Mouse (Mus musculus) embryonic facial prominence, embryonic 14.5 days (tissue): ENCODE results near the gene Agfg1. TPM values are rescaled to one million over a fixed set of nuclear protein-coding genes. Genes with fewer than 3 reads are reported as not detected.

Experiments
- ATAC-seq: fragments of 200-750 bp; cut with Nextera tagmentation; 2 replicates; pipeline ENCODE4 v1.8.0; 2017; ENCODE audit warnings: low read depth, moderate number of reproducible peaks, moderate TSS enrichment
- DNase-seq: peaks from one replicate; pipeline ENCODE4 v3.0.0-alpha.2; 2015; ENCODE audit warnings: low spot score
- H3K27ac ChIP-seq: fragments of 300-500 bp; sonication (generic); replicated peaks from 2 replicates; pipeline ENCODE4 v1.5.1; 2014; ENCODE audit warnings: low read depth, mild to moderate bottlenecking, low read length, moderate library complexity
- H3K27me3 ChIP-seq: fragments of 300-500 bp; sonication (generic); replicated peaks from 2 replicates; pipeline ENCODE4 v1.6.1; 2014; ENCODE audit warnings: low read length; ENCODE audit not compliant: control insufficient read depth, insufficient read depth
- H3K36me3 ChIP-seq: fragments of 300-500 bp; sonication (generic); 2 replicates; pipeline ENCODE4 v1.6.1; 2014; ENCODE audit warnings: low read length, mixed read lengths; ENCODE audit not compliant: control insufficient read depth, insufficient read depth
- H3K4me1 ChIP-seq: fragments of 300-500 bp; sonication (generic); 2 replicates; pipeline ENCODE4 v1.6.1; 2014; ENCODE audit warnings: antibody characterized with exemption, low read length; ENCODE audit not compliant: control insufficient read depth, insufficient read depth
- H3K4me2 ChIP-seq: fragments of 300-500 bp; sonication (generic); 2 replicates; pipeline ENCODE4 v1.6.1; 2014; ENCODE audit warnings: low read depth, mild to moderate bottlenecking, low read length, moderate library complexity, mixed read lengths
- H3K4me3 ChIP-seq: fragments of 300-500 bp; sonication (generic); 2 replicates; pipeline ENCODE4 v1.5.1; 2014; ENCODE audit warnings: low read depth, mild to moderate bottlenecking, low read length
- H3K9ac ChIP-seq: fragments of 300-500 bp; sonication (generic); 2 replicates; pipeline ENCODE4 v1.6.1; 2014; ENCODE audit warnings: low read depth, mild to moderate bottlenecking, low read length, moderate library complexity, mixed read lengths
- H3K9me3 ChIP-seq: fragments of 300-500 bp; sonication (generic); 2 replicates; pipeline ENCODE4 v1.6.1; 2016; ENCODE audit warnings: low read length; ENCODE audit not compliant: control insufficient read depth
- WGBS: fragments of 180-500 bp; shearing (Covaris S2); extraction: QIAGEN DNeasy Blood & Tissue Kit; methylation state at CpG from one replicate; pipeline ENCODE4 v1.1.7; 2014; 5-methylcytosine and 5-hydroxymethylcytosine counted together
- polyA plus RNA-seq: library from polyadenylated mRNA; unstranded; fragments of >200 nt; fragmentation: Nextera tagmentation; extraction: Ambion mirVana; gene quantifications from 2 replicates; pipeline ENCODE4 v1.2.1, GENCODE M21; 2014

Gene Agfg1
- polyA plus RNA-seq, 1 experiment from 2014 or later: 42.4 TPM

- Histone ChIP-seq H3K4me2 (no peak overlapping the region), H3K9me3 (no peaks in the 10 kb centered on the region), H3K36me3 (no peaks in the 10 kb centered on the region), H3K27ac (no peak overlapping the region), H3K4me1 (no peaks in the 10 kb centered on the region), H3K9ac (no peak overlapping the region), H3K4me3 (no peak overlapping the region), H3K27me3 (no peaks in the 10 kb centered on the region)
- WGBS: 86% methylated on average over 1 of the region's 1 CpGs
- no peak for DNase-seq
- ATAC-seq: no peak
Observed at GRCm38 (mm10) chr1:82830771-82831170, 8.5 kb upstream of the Agfg1 start.

GRCm38 (mm10) chr1:82831547-82832240 lies 7.6 kb upstream of the Agfg1 start:
- Histone ChIP-seq H3K4me1 (no peaks in the 10 kb centered on the region), H3K36me3 (no peaks in the 10 kb centered on the region), H3K27me3 (no peaks in the 10 kb centered on the region), H3K9ac (no peak overlapping the region), H3K4me3 (no peak overlapping the region), H3K9me3 (no peaks in the 10 kb centered on the region), H3K27ac (no peak overlapping the region), H3K4me2 (no peak overlapping the region)
- ATAC-seq (no peak), DNase-seq (peak; percentile 26)
- WGBS: 36% methylated on average over 9 of the region's 9 CpGs

GRCm38 (mm10) chr1:82832495-82833021 lies 6.7 kb upstream of the Agfg1 start:
- 66% methylated on average over 11 of the region's 11 CpGs for WGBS
- Histone ChIP-seq H3K4me2 (no peak overlapping the region), H3K36me3 (no peaks in the 10 kb centered on the region), H3K27me3 (no peaks in the 10 kb centered on the region), H3K4me1 (no peaks in the 10 kb centered on the region), H3K27ac (no peak overlapping the region), H3K9me3 (no peaks in the 10 kb centered on the region), H3K9ac (no peak overlapping the region), H3K4me3 (no peak overlapping the region)
- no peak for ATAC-seq
- DNase-seq: no peak

DNA sequence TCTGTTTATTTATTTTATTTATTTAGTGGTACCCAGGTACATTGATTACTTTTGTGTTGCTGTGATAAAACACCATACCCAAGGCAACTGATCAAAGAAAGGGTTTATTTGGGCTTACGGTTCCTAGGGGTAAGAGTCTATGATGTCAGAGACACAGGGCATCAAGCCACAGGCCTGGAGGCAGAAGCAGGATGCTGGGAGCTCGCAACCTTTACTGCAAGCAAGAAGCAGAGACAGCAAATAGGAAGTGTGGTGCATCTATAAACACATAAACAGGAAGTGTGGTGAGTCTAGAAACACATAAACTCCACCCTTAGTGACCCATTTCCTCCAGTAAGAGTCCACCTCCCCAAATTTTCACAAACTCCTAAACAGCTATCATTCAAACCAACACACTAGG lies 5.8 kb upstream of the Agfg1 start:
- H3K9ac ChIP-seq: no peak overlapping the region
- no peak for DNase-seq
- no peak for ATAC-seq

DNA sequence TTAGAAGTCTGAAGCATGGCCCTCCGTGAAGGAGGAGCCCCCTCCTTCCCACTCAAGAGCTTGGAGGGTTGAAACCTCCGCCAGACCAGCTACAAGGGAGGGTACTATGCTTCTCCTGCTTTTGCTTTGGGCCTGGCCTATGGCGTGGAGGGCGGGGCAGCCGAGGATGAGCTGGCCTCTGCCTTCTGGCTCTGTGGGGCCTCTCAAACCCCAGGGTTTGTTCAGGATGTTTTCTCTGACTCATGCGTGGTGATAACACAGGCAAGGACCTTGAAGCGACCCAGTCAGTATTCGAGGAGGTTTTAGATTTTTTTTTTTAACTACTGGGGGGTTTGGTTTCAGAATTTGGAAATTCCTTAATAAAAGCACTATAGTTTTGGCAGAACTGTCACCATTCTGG lies 4.7 kb upstream of the Agfg1 start:
- H3K36me3 ChIP-seq: no peaks in the 10 kb centered on the region
- no peak for ATAC-seq
- DNase-seq: no peak
- H3K4me1 ChIP-seq: peaks cover 5% of the 10 kb centered on the region; the same call in 1 of the 2 replicates
- H3K27ac ChIP-seq: no peak overlapping the region
- H3K27me3 ChIP-seq: no peaks in the 10 kb centered on the region
- 57% methylated on average over 6 of the region's 8 CpGs for WGBS
- no peak overlapping the region for H3K9ac ChIP-seq
- H3K4me2 ChIP-seq: no peak overlapping the region
- no peak overlapping the region for H3K4me3 ChIP-seq
- no peaks in the 10 kb centered on the region for H3K9me3 ChIP-seq

More for the DNA sequence above, 5.8 kb upstream of the Agfg1 start:
- Histone ChIP-seq H3K4me1 (0 out of 2 replicates have a peak, but pooled peaks cover under 1% of the 10 kb centered on the region), H3K27me3 (no peaks in the 10 kb centered on the region), H3K4me3 (no peak overlapping the region), H3K36me3 (no peaks in the 10 kb centered on the region), H3K9me3 (no peaks in the 10 kb centered on the region), H3K4me2 (no peak overlapping the region), H3K27ac (no peak overlapping the region)
- 89% methylated on average over 2 of the region's 2 CpGs for WGBS

DNA sequence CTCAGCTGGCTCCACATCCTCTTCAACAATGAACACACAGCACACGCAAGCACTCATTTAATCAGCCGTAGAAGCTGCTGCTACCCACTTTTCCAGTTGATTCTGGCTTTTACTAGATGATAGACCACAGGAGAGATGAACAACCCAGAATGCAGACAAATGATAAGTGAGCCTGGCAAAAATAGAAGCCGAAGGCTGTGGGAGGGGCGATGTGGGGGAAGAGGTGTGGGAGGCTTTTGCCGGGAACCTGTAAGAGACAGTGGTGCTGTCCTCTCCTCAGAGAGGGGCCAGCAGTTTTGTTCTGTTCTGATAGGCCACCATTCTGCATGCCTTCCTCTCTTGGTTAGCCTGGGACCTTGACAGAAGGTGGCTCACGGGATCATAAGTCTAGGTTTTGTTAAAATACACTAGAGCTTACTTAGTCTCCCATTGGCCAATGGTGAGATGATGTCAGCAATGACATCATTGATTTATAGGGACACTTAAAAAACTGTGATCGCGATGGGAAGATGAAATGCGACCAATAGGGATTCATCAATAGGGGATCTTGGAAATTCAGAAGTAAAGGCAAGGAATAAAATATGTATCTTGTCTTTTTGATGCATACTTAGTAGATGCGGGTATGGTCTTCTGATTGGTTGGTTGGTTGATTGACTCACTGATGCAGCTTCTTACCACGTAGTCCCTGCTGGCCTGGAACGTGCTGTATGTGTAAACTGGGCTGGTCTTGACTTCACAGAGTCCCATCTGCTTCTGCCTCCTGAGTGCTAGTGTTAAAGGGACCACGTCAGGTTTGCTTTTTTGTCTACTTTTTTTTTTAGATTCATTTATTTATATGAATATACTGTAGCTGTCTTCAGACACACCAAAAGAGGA lies 2.7 kb upstream of the Agfg1 start:
- WGBS: 81% methylated on average over 13 of the region's 13 CpGs
- Histone ChIP-seq H3K4me1 (peaks cover 14% of the 10 kb centered on the region), H3K27ac (no peak overlapping the region), H3K27me3 (no peaks in the 10 kb centered on the region), H3K9ac (no peak overlapping the region), H3K4me3 (no peak overlapping the region), H3K36me3 (no peaks in the 10 kb centered on the region), H3K9me3 (no peaks in the 10 kb centered on the region), H3K4me2 (no peak overlapping the region)
- ATAC-seq (no peak), DNase-seq (no peak)

GRCm38 (mm10) chr1:82837579-82837978 lies 1.7 kb upstream of the Agfg1 start:
- ATAC-seq (no peak), DNase-seq (no peak)
- H3K27me3 ChIP-seq: no peaks in the 10 kb centered on the region
- H3K9ac ChIP-seq: no peak overlapping the region
- H3K4me1 ChIP-seq: peaks cover 14% of the 10 kb centered on the region
- H3K4me2 ChIP-seq: no peak overlapping the region
- H3K4me3 ChIP-seq: no peak overlapping the region
- peaks cover 5% of the 10 kb centered on the region; the same call in 1 of the 2 replicates for H3K36me3 ChIP-seq
- 77% methylated on average over 6 of the region's 6 CpGs for WGBS
- no peaks in the 10 kb centered on the region for H3K9me3 ChIP-seq
- no peak overlapping the region for H3K27ac ChIP-seq

GRCm38 (mm10) chr1:82838469-82839295 lies 601 bp upstream of the Agfg1 start:
- peak overlapping the region; percentile 91 for H3K9ac ChIP-seq
- 0 out of 2 replicates have a peak, but pooled peaks have one; percentile 7 for ATAC-seq
- WGBS: 30% methylated on average over 18 of the region's 18 CpGs

More at GRCm38 (mm10) chr1:82838469-82839295, 601 bp upstream of the Agfg1 start:
- H3K9me3 ChIP-seq: no peaks in the 10 kb centered on the region
- no peak overlapping the region for H3K27ac ChIP-seq
- H3K4me2 ChIP-seq: peak overlapping the region; percentile 76
- H3K27me3 ChIP-seq: no peaks in the 10 kb centered on the region
- peaks cover 6% of the 10 kb centered on the region; the same call in 1 of the 2 replicates for H3K36me3 ChIP-seq
- peaks cover 14% of the 10 kb centered on the region for H3K4me1 ChIP-seq
- DNase-seq: no peak
- peak overlapping the region; percentile 97 for H3K4me3 ChIP-seq
